Comparison of ENCODE assay signal across 11 mouse cellular contexts in the genomic region with DNA sequence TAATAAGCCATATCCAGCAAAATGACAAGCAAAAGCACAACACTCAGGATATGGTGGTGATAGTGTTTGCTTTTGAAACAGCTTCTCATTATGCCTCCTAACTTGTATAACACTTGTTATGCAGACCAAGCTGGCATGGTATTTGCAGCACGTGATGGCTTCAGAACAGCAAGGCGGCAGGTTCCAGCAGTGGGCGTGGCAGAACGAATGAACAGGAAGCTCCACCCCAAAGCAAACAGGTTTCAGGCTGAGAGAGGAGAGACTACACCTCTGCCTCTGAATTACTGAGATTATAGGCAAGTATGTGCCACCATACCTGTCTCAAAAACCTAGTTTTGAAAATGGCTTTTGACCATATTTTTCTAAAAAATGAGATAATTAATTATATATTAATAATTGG.
A peak's percentile ranks its signal among the peaks of the same experiment; 100 is the strongest.
DNase-seq lines count a peak whose midpoint lies in the region; ATAC-seq and TF ChIP-seq lines count a peak whose summit lies in the region.
"Had no signal": no experiment of that assay in that cellular context is flagged by ENCODE, and none has a peak within 500 bp of the region (broad histone marks: within the 10 kb centered on the region; RNA-seq: fewer than 3 reads in every experiment).

No protein-coding gene starts in this region.

- H3K9me3 ChIP-seq in lung, postnatal 0 days (ENCODE audit: low read length) = no peaks in the 10 kb centered on the region
- H3K9me3 ChIP-seq: G1E had no signal

- intact Hi-C loops in left cerebral cortex, postnatal 10 days (cut with DNase I) = no loop called here

- DNase-seq in lung, adult 18-20 months = peak; percentile 56 to 74
- DNase-seq in lung, postnatal 0 days (ENCODE audit: low spot score) = no peak
- DNase-seq in ZHBTc4 (ENCODE audit: low read depth, low spot score) = peak; percentile 33
- peak; percentile 39 for DNase-seq in thymus, postnatal 4 days
- no peak for DNase-seq in cerebellum, adult 9-11 months
- no peak for DNase-seq in left cerebral cortex, postnatal 10 days (ENCODE audit: extremely low spot score in 1 of 2, low spot score in 2 of 2)
- DNase-seq: heart, postnatal 36 days; kidney, adult 18-20 months had no signal

- H3K36me3 ChIP-seq in lung, postnatal 0 days (ENCODE audit: insufficient read depth, low read length) = no peaks in the 10 kb centered on the region
- H3K36me3 ChIP-seq: G1E had no signal

- 25% methylated on average over 4 of the region's 4 CpGs for WGBS in lung, postnatal 0 days

- H3K4me1 ChIP-seq in lung, postnatal 0 days (ENCODE audit: insufficient read depth, low read depth, low read length) = no peaks in the 10 kb centered on the region

- H3K27ac ChIP-seq in lung, postnatal 0 days (ENCODE audit: low read length) = no peak overlapping the region

- H3K4me2 ChIP-seq in lung, postnatal 0 days (replicated peaks; ENCODE audit: low read depth, low read length) = no peak overlapping the region

- no peak overlapping the region for H3K9ac ChIP-seq in lung, postnatal 0 days (replicated peaks; ENCODE audit: low read depth)

- H3K4me3 ChIP-seq in lung, postnatal 0 days (ENCODE audit: low read depth, low read length) = no peak overlapping the region
- H3K4me3 ChIP-seq: myocyte had no signal

- TF ChIP-seq CTCF in lung, postnatal 0 days (IDR thresholded peaks at IDR 0.05) = no peak

- no peaks in the 10 kb centered on the region for H3K27me3 ChIP-seq in lung, postnatal 0 days (replicated peaks; ENCODE audit: insufficient read depth, low read length)

- TF ChIP-seq EP300 in lung, postnatal 0 days (IDR thresholded peaks at IDR 0.05) = no peak

- no peak for ATAC-seq in lung, postnatal 0 days
- peak; percentile 23; the same call in 1 of the 2 replicates for ATAC-seq in megakaryocyte progenitor cell, adult 5-6 weeks (replicated peaks; ENCODE audit: poor library complexity)

Comparison
In these comparisons a context has a peak if more than half of its experiments do, and no peak if none do; other contexts are left out.
1. DNase-seq: peak in lung, adult 18-20 months (2 of 2), ZHBTc4 (single experiment) and thymus, postnatal 4 days (single experiment); none in lung, postnatal 0 days (single experiment), cerebellum, adult 9-11 months (single experiment) and left cerebral cortex, postnatal 10 days (0 of 2).